Mouse (Mus musculus) kidney, postnatal 0 days (tissue): ENCODE measurements around the gene Etv6. TPM values are rescaled to one million over a fixed set of nuclear protein-coding genes. Genes with fewer than 3 reads are reported as not detected.

ENCODE experiments used
- ATAC-seq: fragments of 200-750 bp; cut with Nextera tagmentation; replicated peaks from 2 replicates; pipeline ENCODE4 v1.8.0; 2017; ENCODE audit warnings: low read depth, moderate number of reproducible peaks, moderate TSS enrichment, moderate library complexity; ENCODE audit not compliant: low FRiP score
- DNase-seq: peaks from one replicate; pipeline ENCODE4 v3.0.0-alpha.2; 2016; ENCODE audit warnings: low spot score
- H3K27ac ChIP-seq: fragments of 300-500 bp; sonication (generic); 2 replicates; pipeline ENCODE4 v1.5.1; 2014; ENCODE audit warnings: mild to moderate bottlenecking
- H3K27me3 ChIP-seq: fragments of 300-500 bp; sonication (generic); 2 replicates; pipeline ENCODE4 v1.6.1; 2014; ENCODE audit warnings: low read length, mixed read lengths; ENCODE audit not compliant: insufficient read depth
- H3K36me3 ChIP-seq: fragments of 300-500 bp; sonication (generic); 2 replicates; pipeline ENCODE4 v1.6.1; 2014; ENCODE audit warnings: low read length, mixed read lengths; ENCODE audit not compliant: insufficient read depth
- H3K4me1 ChIP-seq: fragments of 300-500 bp; sonication (generic); replicated peaks from 2 replicates; pipeline ENCODE4 v1.6.1; 2014; ENCODE audit warnings: antibody characterized with exemption, low read length, mixed read lengths; ENCODE audit not compliant: insufficient read depth
- H3K4me2 ChIP-seq: fragments of 300-500 bp; sonication (generic); 2 replicates; pipeline ENCODE4 v1.6.1; 2014; ENCODE audit warnings: mild to moderate bottlenecking, low read length, moderate library complexity, mixed read lengths
- H3K4me3 ChIP-seq: fragments of 300-500 bp; sonication (generic); replicated peaks from 2 replicates; pipeline ENCODE4 v1.5.1; 2014; ENCODE audit warnings: low read depth, low read length
- H3K9ac ChIP-seq: fragments of 300-500 bp; sonication (generic); 2 replicates; pipeline ENCODE4 v1.6.1; 2014; ENCODE audit warnings: low read depth, low read length
- H3K9me3 ChIP-seq: fragments of 300-500 bp; sonication (generic); replicated peaks from 2 replicates; pipeline ENCODE4 v1.6.1; 2016; ENCODE audit warnings: low read length, inconsistent platforms, mixed read lengths
- CTCF ChIP-seq: IDR thresholded peaks from 2 replicates; pipeline ENCODE4 v1.5.1; 2016; ENCODE audit warnings: antibody characterized with exemption, low read depth, mild to moderate bottlenecking, moderate library complexity
- WGBS: fragments of 180-500 bp; shearing (Covaris S2); extraction: QIAGEN DNeasy Blood & Tissue Kit; methylation state at CpG from one replicate; pipeline ENCODE4 v1.1.7; 2014; 5-methylcytosine and 5-hydroxymethylcytosine counted together
- polyA plus RNA-seq: library from polyadenylated mRNA; unstranded; fragments of >200 nt; fragmentation: Nextera tagmentation; extraction: Ambion mirVana; gene quantifications from 2 replicates; pipeline ENCODE4 v1.2.1, GENCODE M21; 2015

Gene Etv6
- polyA plus RNA-seq, 1 experiment from 2014 or later, result 8.9 TPM

- Histone ChIP-seq H3K4me1 (no peaks in the 10 kb centered on the region), H3K27ac (no peak overlapping the region), H3K27me3 (no peaks in the 10 kb centered on the region), H3K36me3 (0 out of 2 replicates have a peak, but pooled peaks cover 9% of the 10 kb centered on the region), H3K4me3 (no peak overlapping the region), H3K4me2 (no peak overlapping the region), H3K9ac (no peak overlapping the region), H3K9me3 (no peaks in the 10 kb centered on the region)
- DNase-seq (no peak), ATAC-seq (no peak)
- 86% methylated on average over 9 of the region's 9 CpGs for WGBS
- no peak for TF ChIP-seq CTCF
Observed at GRCm38 (mm10) chr6:134238455-134238854, 203.0 kb downstream of the Etv6 start.

GRCm38 (mm10) chr6:134240988-134241387 is 205.5 kb downstream of the Etv6 start:
- Histone ChIP-seq H3K4me1 (no peaks in the 10 kb centered on the region), H3K9ac (no peak overlapping the region), H3K27me3 (no peaks in the 10 kb centered on the region), H3K9me3 (no peaks in the 10 kb centered on the region), H3K4me2 (no peak overlapping the region), H3K36me3 (0 out of 2 replicates have a peak, but pooled peaks cover 3% of the 10 kb centered on the region), H3K27ac (no peak overlapping the region), H3K4me3 (no peak overlapping the region)
- TF ChIP-seq CTCF, result peak; percentile 45; the same call in 1 of the 2 replicates
- 96% methylated on average over 4 of the region's 4 CpGs for WGBS
- ATAC-seq (no peak), DNase-seq (no peak)

GRCm38 (mm10) chr6:134243119-134243518 is 207.6 kb downstream of the Etv6 start:
- no peak for TF ChIP-seq CTCF
- Histone ChIP-seq H3K36me3 (0 out of 2 replicates have a peak, but pooled peaks cover 3% of the 10 kb centered on the region), H3K9me3 (no peaks in the 10 kb centered on the region), H3K4me2 (no peak overlapping the region), H3K27ac (peak overlapping the region; percentile 47), H3K4me1 (no peaks in the 10 kb centered on the region), H3K9ac (no peak overlapping the region), H3K4me3 (no peak overlapping the region), H3K27me3 (no peaks in the 10 kb centered on the region)
- 0 out of 2 replicates have a peak, but pooled peaks have one; percentile 15 for ATAC-seq
- peak; percentile 71 for DNase-seq
- WGBS, result 15% methylated on average over 3 of the region's 3 CpGs

GRCm38 (mm10) chr6:134243546-134243945 is 208.0 kb downstream of the Etv6 start:
- DNase-seq, result peak; percentile 57
- H3K4me2 ChIP-seq, result no peak overlapping the region
- 59% methylated on average over 4 of the region's 4 CpGs for WGBS

GRCm38 (mm10) chr6:134244071-134244470 is 208.6 kb downstream of the Etv6 start:
- no peaks in the 10 kb centered on the region for H3K27me3 ChIP-seq
- DNase-seq (no peak), ATAC-seq (no peak)
- H3K27ac ChIP-seq, result no peak overlapping the region
- no peaks in the 10 kb centered on the region; the same call in 1 of the 2 replicates for H3K4me1 ChIP-seq
- H3K4me3 ChIP-seq, result no peak overlapping the region
- WGBS, result 84% methylated on average over 4 of the region's 4 CpGs
- no peak overlapping the region for H3K9ac ChIP-seq
- H3K36me3 ChIP-seq, result 0 out of 2 replicates have a peak, but pooled peaks cover 11% of the 10 kb centered on the region
- TF ChIP-seq CTCF, result no peak
- H3K9me3 ChIP-seq, result no peaks in the 10 kb centered on the region
- no peak overlapping the region for H3K4me2 ChIP-seq

More at GRCm38 (mm10) chr6:134243546-134243945, 208.0 kb downstream of the Etv6 start:
- H3K4me1 ChIP-seq, result no peaks in the 10 kb centered on the region; the same call in 1 of the 2 replicates
- H3K36me3 ChIP-seq, result 0 out of 2 replicates have a peak, but pooled peaks cover 8% of the 10 kb centered on the region
- H3K4me3 ChIP-seq, result no peak overlapping the region
- TF ChIP-seq CTCF, result no peak
- 0 out of 2 replicates have a peak, but pooled peaks have one; percentile 16 for ATAC-seq
- H3K9me3 ChIP-seq, result no peaks in the 10 kb centered on the region
- no peak overlapping the region for H3K9ac ChIP-seq
- no peaks in the 10 kb centered on the region for H3K27me3 ChIP-seq
- peak overlapping the region; percentile 47 for H3K27ac ChIP-seq

GRCm38 (mm10) chr6:134246109-134246508 is 210.6 kb downstream of the Etv6 start:
- Histone ChIP-seq H3K4me3 (no peak overlapping the region), H3K27ac (no peak overlapping the region), H3K9me3 (no peaks in the 10 kb centered on the region), H3K27me3 (no peaks in the 10 kb centered on the region), H3K4me2 (no peak overlapping the region), H3K4me1 (no peaks in the 10 kb centered on the region; the same call in 1 of the 2 replicates), H3K9ac (no peak overlapping the region), H3K36me3 (peaks cover 15% of the 10 kb centered on the region; the same call in 1 of the 2 replicates)
- TF ChIP-seq CTCF, result no peak
- no peak for DNase-seq
- WGBS, result 85% methylated on average over 2 of the region's 2 CpGs
- ATAC-seq, result no peak
